Mouse (Mus musculus): ENCODE data around the gene Ogg1. TPM values are rescaled to one million over a fixed set of nuclear protein-coding genes. Genes with fewer than 3 reads are reported as not detected.

The Ogg1 gene
- polyA plus RNA-seq, 1 experiment from 2014 or later: 16.1 TPM

GRCm38 (mm10) chr6:113334216-113334615 lies 7.4 kb downstream of the Ogg1 start:
- DNase-seq (ENCODE audit: low spot score): no peak
- peaks cover 91% of the 10 kb centered on the region for H3K36me3 ChIP-seq
- H3K27ac ChIP-seq (replicated peaks): no peak overlapping the region
- no peaks in the 10 kb centered on the region for H3K9me3 ChIP-seq (replicated peaks)
- 89% methylated on average over 6 of the region's 6 CpGs for WGBS
- no peaks in the 10 kb centered on the region for H3K4me1 ChIP-seq
- no peaks in the 10 kb centered on the region for H3K27me3 ChIP-seq (ENCODE audit: low read depth, poor library complexity, severe bottlenecking)
- H3K4me3 ChIP-seq: no peak overlapping the region

DNA sequence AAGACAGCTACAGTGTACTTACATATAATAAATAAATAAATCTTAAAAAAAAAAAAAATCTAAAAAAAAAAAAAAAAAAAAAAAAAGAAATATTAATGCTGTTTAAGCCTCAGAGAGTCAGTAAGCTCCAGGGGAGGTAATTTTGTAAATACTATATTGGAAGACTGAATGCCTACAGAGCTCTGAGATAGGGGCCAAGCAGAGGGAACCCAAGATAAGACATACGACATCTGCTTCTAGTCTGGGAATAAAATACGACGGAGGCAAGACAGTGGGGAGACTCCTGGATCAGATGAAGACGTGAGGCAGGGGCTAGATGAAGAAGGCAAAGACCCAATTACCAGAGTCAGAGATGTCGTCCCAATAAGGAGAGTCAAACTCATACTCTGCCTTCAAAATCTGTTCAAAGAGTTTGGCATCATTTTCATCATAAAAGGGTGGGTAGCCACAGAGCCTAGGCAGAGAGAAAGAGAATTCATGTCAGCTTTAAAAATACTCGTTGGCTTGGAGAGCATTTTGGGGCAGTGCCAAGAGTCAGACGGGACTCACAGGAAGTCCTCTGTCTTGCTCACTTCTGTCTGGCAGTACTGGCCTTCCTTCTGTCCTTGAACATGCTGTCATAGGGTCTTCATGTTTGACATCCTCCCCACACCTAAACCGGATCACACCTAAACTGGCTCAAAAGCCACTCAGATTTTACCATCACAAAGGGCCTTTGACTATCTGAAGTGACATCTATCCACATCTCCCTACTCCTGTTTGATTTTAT lies 10.3 kb downstream of the Ogg1 start:
- H3K36me3 ChIP-seq: peaks cover 78% of the 10 kb centered on the region

GRCm38 (mm10) chr6:113341574-113341973 lies 14.8 kb downstream of the Ogg1 start:
- Histone ChIP-seq H3K9me3 (replicated peaks) (no peaks in the 10 kb centered on the region), H3K4me1 (peaks cover 27% of the 10 kb centered on the region), H3K27me3 (ENCODE audit: low read depth, poor library complexity, severe bottlenecking) (no peaks in the 10 kb centered on the region), H3K27ac (replicated peaks) (no peak overlapping the region), H3K36me3 (peaks cover 33% of the 10 kb centered on the region), H3K4me3 (no peak overlapping the region)
- WGBS: 90% methylated on average over 6 of the region's 6 CpGs
- DNase-seq (ENCODE audit: low spot score): no peak

More for the DNA sequence above, 10.3 kb downstream of the Ogg1 start:
- Histone ChIP-seq H3K4me3 (no peak overlapping the region), H3K4me1 (peaks cover 4% of the 10 kb centered on the region), H3K27ac (replicated peaks) (no peak overlapping the region), H3K9me3 (replicated peaks) (no peaks in the 10 kb centered on the region), H3K27me3 (ENCODE audit: low read depth, poor library complexity, severe bottlenecking) (no peaks in the 10 kb centered on the region)
- WGBS: 83% methylated on average over 8 of the region's 8 CpGs
- DNase-seq (ENCODE audit: low spot score): no peak

DNA sequence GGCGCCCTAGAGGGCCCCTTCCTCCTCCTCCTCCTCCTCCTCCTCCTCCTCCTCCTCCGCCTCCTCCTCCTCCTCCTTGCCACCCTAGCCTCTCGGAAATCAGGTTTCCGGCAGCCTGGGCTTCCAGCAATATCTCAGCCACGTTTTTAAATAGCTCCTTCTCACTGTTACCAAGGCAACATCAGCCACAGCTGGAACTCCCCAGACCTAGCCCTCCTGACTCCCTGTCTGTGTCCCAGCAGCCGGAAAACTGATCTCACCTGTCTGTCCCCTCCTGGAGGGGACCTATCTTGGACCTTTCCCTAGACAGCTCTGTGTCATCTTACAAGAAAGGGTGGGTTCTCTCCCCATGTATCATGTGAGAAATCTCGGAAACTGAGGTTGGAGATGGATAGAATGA lies 15.5 kb downstream of the Ogg1 start:
- no peaks in the 10 kb centered on the region for H3K9me3 ChIP-seq (replicated peaks)
- no peak overlapping the region for H3K27ac ChIP-seq (replicated peaks)
- peaks cover 27% of the 10 kb centered on the region for H3K4me1 ChIP-seq
- WGBS: 56% methylated on average over 4 of the region's 7 CpGs
- H3K4me3 ChIP-seq: no peak overlapping the region
- no peak for DNase-seq (ENCODE audit: low spot score)
- H3K27me3 ChIP-seq (ENCODE audit: low read depth, poor library complexity, severe bottlenecking): no peaks in the 10 kb centered on the region
- peaks cover 28% of the 10 kb centered on the region for H3K36me3 ChIP-seq

DNA sequence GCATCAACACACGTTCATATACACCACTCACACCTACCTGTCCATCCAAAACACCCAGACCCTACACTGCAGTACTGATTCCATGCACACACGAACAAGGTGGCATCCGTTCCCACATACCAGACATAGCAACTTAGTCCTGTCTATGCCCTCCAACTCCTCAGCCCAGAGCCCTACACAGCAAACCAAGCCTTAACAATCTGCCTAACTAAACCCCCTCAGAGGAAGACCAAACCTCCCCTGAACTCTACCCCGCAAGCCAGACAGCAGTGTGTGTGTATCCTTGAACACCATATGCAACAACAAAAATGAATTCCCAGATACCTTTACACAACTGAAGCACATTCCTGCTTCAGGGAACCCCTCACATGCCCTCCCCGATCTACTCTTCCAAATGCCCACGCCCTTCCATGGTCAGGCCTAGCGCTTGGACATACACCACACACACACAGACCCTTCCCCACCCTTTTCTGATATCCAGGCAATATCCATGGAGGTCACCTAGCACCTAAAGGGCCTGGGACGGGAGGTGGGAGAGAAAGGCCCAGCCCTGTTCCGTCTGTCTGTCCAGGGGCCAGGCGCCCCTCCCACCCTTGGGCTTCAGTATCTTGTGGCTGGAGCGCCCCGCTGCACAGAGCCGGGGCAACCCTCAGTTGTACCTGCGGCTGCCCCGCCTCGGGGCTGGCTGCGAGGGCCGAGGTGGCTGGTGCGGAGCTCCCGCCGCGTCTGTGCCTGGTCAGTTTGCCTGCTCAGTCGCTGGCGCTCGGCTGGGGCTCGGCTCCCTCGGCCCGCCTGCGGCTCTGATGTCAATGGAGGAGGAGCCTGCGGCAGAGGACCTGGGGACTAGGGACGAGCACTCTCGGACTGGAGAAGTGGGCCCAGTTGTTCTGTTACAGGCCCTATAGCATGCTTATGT lies 16.7 kb downstream of the Ogg1 start, which contains the start of gene Camk1:
Gene Camk1 (minus strand): TSS at position 808 of the 916 bp plus-strand sequence.
- Histone ChIP-seq H3K9me3 (replicated peaks) (no peaks in the 10 kb centered on the region), H3K27ac (replicated peaks) (peak within 1 kb of the TSS; percentile 87), H3K4me3 (peak within 1 kb of the TSS; percentile 65), H3K4me1 (peaks cover 27% of the 10 kb centered on the region), H3K36me3 (peaks cover 19% of the 10 kb centered on the region), H3K27me3 (ENCODE audit: low read depth, poor library complexity, severe bottlenecking) (no peaks in the 10 kb centered on the region)
- WGBS: 16% methylated on average over 32 of the region's 32 CpGs
- peak; percentile 71 for DNase-seq (ENCODE audit: low spot score)

GRCm38 (mm10) chr6:113344321-113344720 lies 17.5 kb downstream of the Ogg1 start:
- Histone ChIP-seq H3K27me3 (ENCODE audit: low read depth, poor library complexity, severe bottlenecking) (no peaks in the 10 kb centered on the region), H3K27ac (replicated peaks) (peak overlapping the region; percentile 87), H3K4me3 (peak overlapping the region; percentile 65), H3K9me3 (replicated peaks) (no peaks in the 10 kb centered on the region), H3K4me1 (peaks cover 27% of the 10 kb centered on the region), H3K36me3 (peaks cover 12% of the 10 kb centered on the region)
- no peak for DNase-seq (ENCODE audit: low spot score)
- WGBS: 65% methylated on average over 2 of the region's 2 CpGs

DNA sequence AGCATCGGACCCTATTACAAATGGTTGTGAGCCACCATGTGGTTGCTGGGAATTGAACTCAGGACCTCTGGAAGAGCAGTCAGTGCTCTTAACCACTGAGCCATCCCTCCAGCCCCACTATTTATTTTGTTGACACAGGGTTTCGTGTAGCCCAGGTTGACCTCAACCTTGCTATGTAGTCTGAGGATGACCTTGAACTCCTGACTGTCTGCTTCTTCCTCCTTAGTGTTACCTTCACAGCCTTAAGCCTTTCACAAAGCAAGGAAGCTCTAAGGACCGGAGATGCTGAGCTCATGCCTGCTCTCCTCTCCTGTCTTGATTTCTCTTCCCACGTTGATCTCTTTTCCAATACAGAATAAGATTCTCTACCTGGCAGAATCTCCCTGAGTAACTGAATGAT lies 20.1 kb downstream of the Ogg1 start:
- no peaks in the 10 kb centered on the region for H3K27me3 ChIP-seq (ENCODE audit: low read depth, poor library complexity, severe bottlenecking)
- no peak for DNase-seq (ENCODE audit: low spot score)
- no peak overlapping the region for H3K4me3 ChIP-seq
- WGBS: 81% methylated on average over 4 of the region's 4 CpGs
- H3K9me3 ChIP-seq (replicated peaks): no peaks in the 10 kb centered on the region
- peaks cover 24% of the 10 kb centered on the region for H3K4me1 ChIP-seq
- H3K27ac ChIP-seq (replicated peaks): no peak overlapping the region
- H3K36me3 ChIP-seq: no peaks in the 10 kb centered on the region

DNA sequence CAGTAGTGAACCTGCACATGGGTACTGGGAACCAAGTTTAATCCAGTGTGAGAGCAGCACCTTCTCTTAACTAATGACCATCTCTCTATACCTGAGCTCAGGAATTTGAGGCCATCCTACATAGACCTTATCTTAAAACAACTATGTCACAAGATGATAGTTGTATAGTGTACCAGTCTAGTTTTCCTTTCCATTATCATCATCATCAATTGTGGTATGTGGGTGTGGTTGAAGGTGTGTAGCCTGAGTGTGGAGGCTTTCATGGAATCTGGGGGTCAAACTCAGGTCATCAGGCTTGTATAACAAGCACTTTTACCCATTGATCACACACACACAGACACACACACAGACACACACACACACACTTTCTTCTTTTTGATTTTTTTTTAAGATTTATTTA lies 23.8 kb downstream of the Ogg1 start:
- Histone ChIP-seq H3K9me3 (replicated peaks) (no peaks in the 10 kb centered on the region), H3K4me3 (no peak overlapping the region), H3K36me3 (no peaks in the 10 kb centered on the region), H3K27ac (replicated peaks) (no peak overlapping the region), H3K27me3 (ENCODE audit: low read depth, poor library complexity, severe bottlenecking) (no peaks in the 10 kb centered on the region), H3K4me1 (no peaks in the 10 kb centered on the region)
- DNase-seq (ENCODE audit: low spot score): no peak

DNA sequence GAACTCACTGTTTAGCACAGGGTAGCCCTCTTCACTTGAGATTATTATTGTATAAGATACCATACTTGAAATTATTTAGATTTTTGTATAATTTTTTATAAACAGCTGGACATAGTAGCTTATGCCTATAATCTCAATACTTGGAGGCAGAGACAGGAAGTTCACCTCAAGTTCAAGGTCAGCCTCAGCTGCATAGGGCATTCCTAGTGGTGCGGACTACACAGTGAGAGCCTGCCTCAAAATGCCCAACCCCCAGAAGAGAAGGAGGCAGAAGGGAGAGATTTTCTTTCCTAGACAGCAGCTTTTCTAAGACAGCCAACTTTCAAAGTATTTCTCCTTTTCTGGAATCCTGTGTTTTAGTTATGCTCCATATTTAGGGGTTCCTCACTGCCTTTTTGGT lies 24.4 kb downstream of the Ogg1 start:
- WGBS: 100% methylated on average over 1 of the region's 1 CpGs
- no peaks in the 10 kb centered on the region for H3K4me1 ChIP-seq
- H3K9me3 ChIP-seq (replicated peaks): no peaks in the 10 kb centered on the region
- H3K27me3 ChIP-seq (ENCODE audit: low read depth, poor library complexity, severe bottlenecking): no peaks in the 10 kb centered on the region
- no peak overlapping the region for H3K4me3 ChIP-seq
- no peak for DNase-seq (ENCODE audit: low spot score)
- no peaks in the 10 kb centered on the region for H3K36me3 ChIP-seq
- no peak overlapping the region for H3K27ac ChIP-seq (replicated peaks)

DNA sequence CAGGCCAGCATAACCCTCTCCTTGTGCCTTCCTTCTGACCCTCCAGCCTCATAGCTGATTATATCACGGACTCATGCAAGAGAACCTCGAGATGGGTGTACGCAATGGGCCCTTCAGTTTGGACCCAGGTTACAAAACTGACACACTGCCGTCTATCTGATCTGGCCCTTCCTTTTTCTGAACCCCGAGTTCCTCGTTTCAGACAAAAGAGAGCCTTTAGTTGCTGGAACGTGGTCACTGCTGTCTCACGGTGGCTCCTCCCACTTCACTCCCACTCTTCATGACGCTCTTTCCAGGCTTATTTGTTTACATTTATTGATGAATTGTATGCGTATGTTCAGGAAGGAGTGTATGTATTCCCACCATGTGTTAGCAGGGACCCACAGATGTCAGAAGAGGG lies 24.9 kb downstream of the Ogg1 start:
- H3K9me3 ChIP-seq (replicated peaks): no peaks in the 10 kb centered on the region
- no peaks in the 10 kb centered on the region for H3K4me1 ChIP-seq

GRCm38 (mm10) chr6:113352820-113353219 lies 26.0 kb downstream of the Ogg1 start:
- WGBS: 70% methylated on average over 3 of the region's 3 CpGs
- Histone ChIP-seq H3K4me3 (no peak overlapping the region), H3K36me3 (no peaks in the 10 kb centered on the region), H3K27me3 (ENCODE audit: low read depth, poor library complexity, severe bottlenecking) (no peaks in the 10 kb centered on the region), H3K27ac (replicated peaks) (no peak overlapping the region), H3K9me3 (replicated peaks) (no peaks in the 10 kb centered on the region), H3K4me1 (no peaks in the 10 kb centered on the region)
- DNase-seq (ENCODE audit: low spot score): no peak

More for the DNA sequence above, 24.9 kb downstream of the Ogg1 start:
- Histone ChIP-seq H3K36me3 (no peaks in the 10 kb centered on the region), H3K27me3 (ENCODE audit: low read depth, poor library complexity, severe bottlenecking) (no peaks in the 10 kb centered on the region), H3K4me3 (no peak overlapping the region), H3K27ac (replicated peaks) (no peak overlapping the region)
- WGBS: 69% methylated on average over 10 of the region's 10 CpGs
- DNase-seq (ENCODE audit: low spot score): no peak

DNA sequence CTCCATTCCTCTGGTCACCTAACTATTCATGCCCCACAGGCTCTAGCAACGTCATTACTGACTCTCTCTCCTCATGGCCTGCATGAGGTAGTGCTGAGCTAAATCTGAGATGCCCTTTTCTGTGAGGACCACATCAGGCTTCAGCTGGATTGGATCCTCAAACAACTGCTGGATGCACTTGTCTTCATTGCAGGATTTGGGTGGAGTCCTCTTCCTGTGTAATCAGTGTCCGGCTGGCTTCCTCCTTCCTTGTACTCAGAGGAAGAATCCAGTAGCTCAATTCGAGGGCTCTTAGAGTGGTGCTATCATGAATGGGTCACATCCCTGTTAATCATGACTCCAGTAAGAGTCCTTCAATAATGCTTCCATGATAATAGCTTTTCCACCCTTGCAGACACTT lies 26.9 kb downstream of the Ogg1 start:
- no peak overlapping the region for H3K4me3 ChIP-seq
- no peaks in the 10 kb centered on the region for H3K4me1 ChIP-seq
- no peaks in the 10 kb centered on the region for H3K36me3 ChIP-seq
- H3K9me3 ChIP-seq (replicated peaks): no peaks in the 10 kb centered on the region
- DNase-seq (ENCODE audit: low spot score): no peak
- H3K27me3 ChIP-seq (ENCODE audit: low read depth, poor library complexity, severe bottlenecking): no peaks in the 10 kb centered on the region
- no peak overlapping the region for H3K27ac ChIP-seq (replicated peaks)
- WGBS: 73% methylated on average over 3 of the region's 3 CpGs

- 78% methylated on average over 4 of the region's 4 CpGs for WGBS
- Histone ChIP-seq H3K27ac (replicated peaks) (no peak overlapping the region), H3K27me3 (ENCODE audit: low read depth, poor library complexity, severe bottlenecking) (no peaks in the 10 kb centered on the region), H3K36me3 (peaks cover 5% of the 10 kb centered on the region), H3K4me3 (no peak overlapping the region), H3K9me3 (replicated peaks) (no peaks in the 10 kb centered on the region), H3K4me1 (no peaks in the 10 kb centered on the region)
- DNase-seq (ENCODE audit: low spot score): no peak
Measured at GRCm38 (mm10) chr6:113361476-113361875, 34.7 kb downstream of the Ogg1 start.
